In the genomic region with DNA sequence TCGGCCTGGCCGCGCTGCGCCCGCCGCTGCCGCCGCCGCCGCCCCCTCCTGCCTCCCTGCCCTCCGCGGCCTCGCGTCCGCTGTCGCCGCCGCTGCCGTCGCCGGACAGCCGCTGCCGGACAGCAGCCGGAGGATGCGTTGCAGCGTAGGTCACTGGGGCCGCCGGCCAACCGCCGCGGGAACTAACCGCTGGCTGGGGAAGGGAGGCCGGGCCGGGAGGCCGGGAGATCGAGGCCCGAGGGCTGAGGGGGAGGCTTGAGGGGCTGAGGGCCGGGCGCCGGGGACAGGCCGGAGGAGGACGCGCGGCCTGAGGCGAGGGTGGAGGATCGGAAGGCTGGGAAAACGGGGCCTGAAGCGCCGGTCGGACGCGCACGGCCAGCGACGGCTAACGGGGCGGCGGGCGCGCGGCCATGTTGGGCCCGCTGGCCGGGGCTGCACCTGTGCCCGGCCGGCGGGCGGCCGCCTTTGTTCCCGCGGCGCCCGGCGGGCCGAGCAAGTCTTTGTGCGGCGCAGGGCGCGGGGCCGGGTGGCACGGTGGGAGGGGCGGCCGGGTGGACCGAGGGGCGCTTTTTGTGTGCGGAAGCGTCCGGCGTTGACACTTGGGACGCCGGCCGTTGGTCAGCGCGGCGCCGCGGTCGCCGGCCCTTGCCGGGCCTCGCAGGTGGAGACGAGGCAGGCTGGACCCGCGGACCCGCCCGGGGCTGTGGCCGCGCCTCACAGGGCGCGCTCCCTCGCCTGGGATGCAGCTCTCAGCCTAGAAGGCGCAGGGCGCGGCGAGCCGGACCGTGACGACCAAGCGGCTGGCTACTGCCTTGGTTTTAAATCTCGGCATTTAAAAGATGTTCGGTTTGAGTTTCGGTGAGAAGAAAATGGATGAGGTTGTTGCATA, we compare ENCODE assay signal across 8 mouse cellular contexts. TPM values are rescaled to one million over a fixed set of nuclear protein-coding genes. Genes with fewer than 3 reads are reported as not detected.
DNase-seq lines count a peak whose midpoint lies in the region; ATAC-seq and TF ChIP-seq lines count a peak whose summit lies in the region.

No protein-coding gene starts in this region.

- peaks cover 54% of the 10 kb centered on the region for H3K79me2 ChIP-seq in C2C12 (ENCODE audit: control insufficient read depth, insufficient read depth)

- peak; percentile 66 for ATAC-seq in heart, embryonic 12.5 days (ENCODE audit: insufficient number of reproducible peaks, low FRiP score)
- ATAC-seq in kidney, postnatal 0 days (replicated peaks; ENCODE audit: low FRiP score, low read depth) = peak; percentile 84
- ATAC-seq in liver, postnatal 0 days = peak; percentile 54
- ATAC-seq in neural tube, embryonic 15.5 days (ENCODE audit: low FRiP score) = peak; percentile 29

- TF ChIP-seq POLR2A in bone marrow, adult 2 months (IDR thresholded peaks at IDR 0.05; ENCODE audit: borderline replicate concordance, control insufficient read depth, low read depth, low read length) = no peak
- no peak for TF ChIP-seq POLR2A in embryonic fibroblast, embryonic 13.5 days (IDR thresholded peaks at IDR 0.05; ENCODE audit: low read depth, low read length)

- H3K27me3 ChIP-seq in C2C12 (ENCODE audit: control insufficient read depth, insufficient read depth, insufficient read length) = no peaks in the 10 kb centered on the region
- no peaks in the 10 kb centered on the region for H3K27me3 ChIP-seq in heart, embryonic 12.5 days (replicated peaks)
- H3K27me3 ChIP-seq in kidney, postnatal 0 days (ENCODE audit: insufficient read depth, low read length) = no peaks in the 10 kb centered on the region
- H3K27me3 ChIP-seq in liver, postnatal 0 days (ENCODE audit: insufficient read depth, low read length) = no peaks in the 10 kb centered on the region
- H3K27me3 ChIP-seq in neural tube, embryonic 15.5 days (replicated peaks) = no peaks in the 10 kb centered on the region

- DNase-seq in kidney, postnatal 0 days (ENCODE audit: low spot score) = peak; percentile 67
- peak; percentile 75 for DNase-seq in liver, postnatal 0 days
- peak; percentile 25 to 53 for DNase-seq in thymus, adult 18-20 months

- H3K4me3 ChIP-seq in C2C12 (ENCODE audit: insufficient read depth, poor library complexity, severe bottlenecking) = peak overlapping the region; percentile 81
- peak overlapping the region; percentile 90 for H3K4me3 ChIP-seq in bone marrow, adult 2 months (replicated peaks; ENCODE audit: control insufficient read depth, low read depth, low read length)
- peak overlapping the region; percentile 98 for H3K4me3 ChIP-seq in embryonic fibroblast, embryonic 13.5 days (ENCODE audit: insufficient read depth, low read length)
- H3K4me3 ChIP-seq in heart, embryonic 12.5 days = peak overlapping the region; percentile 90
- peak overlapping the region; percentile 74 for H3K4me3 ChIP-seq in kidney, postnatal 0 days (replicated peaks; ENCODE audit: low read depth, low read length)
- peak overlapping the region; percentile 84 for H3K4me3 ChIP-seq in liver, postnatal 0 days (ENCODE audit: low read depth, low read length)
- H3K4me3 ChIP-seq in neural tube, embryonic 15.5 days (replicated peaks) = peak overlapping the region; percentile 97

- WGBS in bone marrow, adult 2 months = 2% methylated on average over 107 of the region's 121 CpGs
- under 1% methylated on average over 116 of the region's 121 CpGs for WGBS in heart, embryonic 12.5 days
- under 1% methylated on average over 104 of the region's 121 CpGs for WGBS in kidney, postnatal 0 days
- 3% methylated on average over 95 of the region's 121 CpGs for WGBS in liver, postnatal 0 days (ENCODE audit: insufficient replicate concordance)
- 0% methylated on average over 70 of the region's 121 CpGs for whole genome bisulfite sequencing in neural tube, embryonic 15.5 days

- H3K4me2 ChIP-seq in heart, embryonic 12.5 days = peak overlapping the region; percentile 88
- H3K4me2 ChIP-seq in kidney, postnatal 0 days (ENCODE audit: low read length) = peak overlapping the region; percentile 92
- H3K4me2 ChIP-seq in liver, postnatal 0 days (ENCODE audit: low read depth, low read length) = peak overlapping the region; percentile 98
- H3K4me2 ChIP-seq in neural tube, embryonic 15.5 days = peak overlapping the region; percentile 82

- H3K4me1 ChIP-seq in bone marrow, adult 2 months (ENCODE audit: control insufficient read depth, insufficient read depth, low read length) = peaks cover 1% of the 10 kb centered on the region; the same call in 1 of the 2 replicates
- H3K4me1 ChIP-seq in embryonic fibroblast, embryonic 13.5 days (ENCODE audit: control insufficient read depth, insufficient read depth, low read length) = peaks cover 2% of the 10 kb centered on the region; the same call in 1 of the 2 replicates
- H3K4me1 ChIP-seq in heart, embryonic 12.5 days (replicated peaks) = peaks cover 38% of the 10 kb centered on the region
- H3K4me1 ChIP-seq in kidney, postnatal 0 days (replicated peaks; ENCODE audit: insufficient read depth, low read length) = 0 out of 2 replicates have a peak, but pooled peaks cover 7% of the 10 kb centered on the region
- H3K4me1 ChIP-seq in liver, postnatal 0 days (ENCODE audit: insufficient read depth) = peaks cover 17% of the 10 kb centered on the region
- peaks cover 51% of the 10 kb centered on the region for H3K4me1 ChIP-seq in neural tube, embryonic 15.5 days

- H3K9ac ChIP-seq in heart, embryonic 12.5 days = peak overlapping the region; percentile 96
- peak overlapping the region; percentile 89 for H3K9ac ChIP-seq in kidney, postnatal 0 days (ENCODE audit: low read depth, low read length)
- H3K9ac ChIP-seq in liver, postnatal 0 days (replicated peaks) = peak overlapping the region; percentile 90
- H3K9ac ChIP-seq in neural tube, embryonic 15.5 days (replicated peaks) = peak overlapping the region; percentile 100

- no peak for TF ChIP-seq CTCF in C2C12 (IDR thresholded peaks at IDR 0.05; ENCODE audit: control insufficient read depth, insufficient read depth, insufficient read length)
- no peak for TF ChIP-seq CTCF in bone marrow, adult 2 months (IDR thresholded peaks at IDR 0.05; ENCODE audit: control insufficient read depth, insufficient read depth, low read length)
- no peak for TF ChIP-seq CTCF in embryonic fibroblast, embryonic 13.5 days (IDR thresholded peaks at IDR 0.05; ENCODE audit: borderline replicate concordance, insufficient read depth, low read length)
- TF ChIP-seq CTCF in kidney, postnatal 0 days (IDR thresholded peaks at IDR 0.05; ENCODE audit: low read depth) = no peak
- no peak for TF ChIP-seq CTCF in liver, postnatal 0 days (IDR thresholded peaks at IDR 0.05; ENCODE audit: low read depth)

- H3K27ac ChIP-seq in bone marrow, adult 2 months (ENCODE audit: control insufficient read depth, insufficient read depth, low read depth, low read length, poor library complexity) = peak overlapping the region; percentile 91
- H3K27ac ChIP-seq in embryonic fibroblast, embryonic 13.5 days (ENCODE audit: insufficient read depth, low read length) = peak overlapping the region; percentile 85
- peak overlapping the region; percentile 94 for H3K27ac ChIP-seq in heart, embryonic 12.5 days (ENCODE audit: poor library complexity, severe bottlenecking)
- peak overlapping the region; percentile 98 for H3K27ac ChIP-seq in kidney, postnatal 0 days
- peak overlapping the region; percentile 93 for H3K27ac ChIP-seq in liver, postnatal 0 days (ENCODE audit: low read depth)
- H3K27ac ChIP-seq in neural tube, embryonic 15.5 days (replicated peaks) = peak overlapping the region; percentile 99

- H3ac ChIP-seq in C2C12 (ENCODE audit: control insufficient read depth, insufficient read length, low read depth) = peak overlapping the region; percentile 91

- no peaks in the 10 kb centered on the region for H3K9me3 ChIP-seq in heart, embryonic 12.5 days (replicated peaks)
- no peaks in the 10 kb centered on the region for H3K9me3 ChIP-seq in kidney, postnatal 0 days (replicated peaks; ENCODE audit: low read length)
- no peaks in the 10 kb centered on the region for H3K9me3 ChIP-seq in liver, postnatal 0 days (ENCODE audit: low read length)
- no peaks in the 10 kb centered on the region for H3K9me3 ChIP-seq in neural tube, embryonic 15.5 days (replicated peaks)

- peaks cover 5% of the 10 kb centered on the region for H3K36me3 ChIP-seq in C2C12 (ENCODE audit: control insufficient read depth, insufficient read depth)
- no peaks in the 10 kb centered on the region for H3K36me3 ChIP-seq in heart, embryonic 12.5 days
- no peaks in the 10 kb centered on the region for H3K36me3 ChIP-seq in kidney, postnatal 0 days (ENCODE audit: insufficient read depth, low read length)
- no peaks in the 10 kb centered on the region; the same call in 1 of the 2 replicates for H3K36me3 ChIP-seq in liver, postnatal 0 days (replicated peaks; ENCODE audit: insufficient read depth, low read length)
- no peaks in the 10 kb centered on the region for H3K36me3 ChIP-seq in neural tube, embryonic 15.5 days

- TF ChIP-seq EP300 in liver, postnatal 0 days (IDR thresholded peaks at IDR 0.05; ENCODE audit: low read depth) = no peak

- peaks cover 44% of the 10 kb centered on the region for H3K79me3 ChIP-seq in C2C12 (ENCODE audit: low read depth)

TF ChIP-seq in C2C12, 6 proteins besides CTCF, POLR2A, EP300 and RAD21 (continues in another document):
- TF ChIP-seq USF1 (IDR thresholded peaks at IDR 0.05; ENCODE audit: low read depth) (no peak), FOSL1 (IDR thresholded peaks at IDR 0.05; ENCODE audit: insufficient read depth, low read length, poor library complexity, severe bottlenecking) (no peak)

RNA-seq across cellular contexts. Expression of a gene that starts 0.5 kb away (rescaled TPM):
- 41.7 TPM for polyA plus RNA-seq in C2C12 (2012; fragmentation: generic; extraction: Trizol)
- 28.9 and 43.4 TPM in 2 replicates for polyA plus RNA-seq in bone marrow, adult 2 months (2011; ENCODE audit: insufficient read depth, insufficient read length, low replicate concordance, missing spikeins)
- 63.8 and 103 TPM in 2 replicates for polyA plus RNA-seq in embryonic fibroblast, embryonic 13.5 days (2011; ENCODE audit: insufficient read length, low read depth, missing spikeins)
- 43.7 and 50.9 TPM in 2 replicates for polyA plus RNA-seq in heart, embryonic 12.5 days (2016; fragmentation: Nextera tagmentation; extraction: Ambion mirVana)
- polyA plus RNA-seq in kidney, postnatal 0 days (2015; fragmentation: Nextera tagmentation; extraction: Ambion mirVana) = 21.0 and 25.8 TPM in 2 replicates
- polyA plus RNA-seq in liver, postnatal 0 days (2015; fragmentation: Nextera tagmentation; extraction: Ambion mirVana) = 8.0 and 13.9 TPM in 2 replicates
- polyA plus RNA-seq in neural tube, embryonic 15.5 days (2015; fragmentation: Nextera tagmentation; extraction: Ambion mirVana) = 56.7 and 61.8 TPM in 2 replicates

RNA-seq across cellular contexts. Expression of a gene that starts 38.4 kb away (rescaled TPM):
- 27.0 TPM for polyA plus RNA-seq in C2C12 (2012; fragmentation: generic; extraction: Trizol)
- 10.9 and 11.9 TPM in 2 replicates for polyA plus RNA-seq in bone marrow, adult 2 months (2011; ENCODE audit: insufficient read depth, insufficient read length, low replicate concordance, missing spikeins)
- polyA plus RNA-seq in embryonic fibroblast, embryonic 13.5 days (2011; ENCODE audit: insufficient read length, low read depth, missing spikeins) = 27.0 and 27.2 TPM in 2 replicates
- polyA plus RNA-seq in heart, embryonic 12.5 days (2016; fragmentation: Nextera tagmentation; extraction: Ambion mirVana) = 51.7 and 53.1 TPM in 2 replicates
- 53.4 and 58.3 TPM in 2 replicates for polyA plus RNA-seq in kidney, postnatal 0 days (2015; fragmentation: Nextera tagmentation; extraction: Ambion mirVana)
- 18.6 and 20.0 TPM in 2 replicates for polyA plus RNA-seq in liver, postnatal 0 days (2015; fragmentation: Nextera tagmentation; extraction: Ambion mirVana)
- 68.3 and 72.4 TPM in 2 replicates for polyA plus RNA-seq in neural tube, embryonic 15.5 days (2015; fragmentation: Nextera tagmentation; extraction: Ambion mirVana)

Comparison
In these comparisons a context has a peak if more than half of its experiments do, and no peak if none do; other contexts are left out.
1. Peak in every context shown above with its lines: DNase-seq, ATAC-seq, H3K4me3 ChIP-seq and H3K27ac ChIP-seq.
2. ATAC-seq: peak in every context shown above with its lines; median percentile 84 in kidney, postnatal 0 days; 66 in heart, embryonic 12.5 days; 54 in liver, postnatal 0 days; 29 in neural tube, embryonic 15.5 days.